Mouse (Mus musculus) heart, adult 9 months (tissue): ENCODE measurements around the gene Igsf11.
"Not testable (repeated sequence)": the region's sequence is repeated elsewhere in the genome, so short reads cannot be mapped to it uniquely, and the experiment has no call there.

Experiments used
- DNase-seq, 2 experiments: peaks; one replicate each; pipeline ENCODE4 v3.0.0; 2022; ENCODE audit warnings: low spot score in 2 of 2

Gene Igsf11

DNA sequence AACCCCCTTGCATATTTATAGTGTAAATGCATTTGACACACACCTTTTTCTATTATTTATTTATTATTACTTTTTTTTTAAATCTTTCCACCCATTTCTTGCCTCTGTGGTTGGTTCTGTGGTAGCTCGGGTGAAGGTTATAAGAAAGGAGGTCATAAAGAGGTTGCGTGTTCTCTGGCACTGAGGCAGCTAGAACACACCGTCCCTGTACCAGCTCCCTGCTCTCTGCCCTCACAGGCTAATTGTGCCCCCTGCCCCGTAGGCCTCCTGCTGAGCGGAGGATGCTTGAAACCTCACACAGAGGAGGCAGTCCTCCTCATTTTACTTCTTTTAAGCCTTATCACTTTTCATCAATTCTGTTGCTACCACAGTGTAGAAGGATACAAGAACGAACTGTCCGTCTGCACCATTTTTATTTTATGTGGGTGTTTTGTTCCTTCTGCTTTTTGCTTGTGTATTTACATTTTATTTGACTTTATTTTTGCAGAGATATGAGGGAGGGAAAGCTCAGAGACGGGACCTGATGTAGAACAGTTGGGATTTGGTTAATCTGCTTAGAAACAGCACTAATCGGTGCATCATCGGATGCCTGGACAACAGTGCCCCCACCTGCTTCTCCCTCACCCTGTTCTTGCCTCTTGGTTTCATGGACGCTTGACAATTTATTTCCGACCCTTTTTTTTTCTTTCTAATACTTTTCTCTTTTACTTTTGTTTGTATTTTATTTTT lies 90.2 kb downstream of the Igsf11 start:
- no peak for DNase-seq

DNA sequence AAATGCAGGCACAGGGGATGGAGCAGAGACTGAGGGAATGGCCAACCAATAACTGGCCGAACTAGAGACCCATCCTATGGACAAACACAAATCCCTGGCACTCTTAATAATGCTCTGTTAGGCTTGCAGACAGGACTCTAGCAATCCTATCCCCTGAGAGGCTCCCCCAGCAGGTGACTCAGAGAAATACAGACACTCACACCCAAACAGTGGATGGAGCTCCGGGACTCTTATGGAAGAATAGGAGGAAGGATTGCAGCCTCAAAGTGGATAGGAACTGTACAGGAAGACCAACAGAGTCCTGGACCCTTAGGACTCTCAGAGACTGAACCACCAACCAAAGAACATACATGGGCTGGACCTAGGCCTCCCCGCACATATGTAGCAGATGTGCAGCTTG lies 91.4 kb downstream of the Igsf11 start:
- DNase-seq, result not testable (repeated sequence)

DNA sequence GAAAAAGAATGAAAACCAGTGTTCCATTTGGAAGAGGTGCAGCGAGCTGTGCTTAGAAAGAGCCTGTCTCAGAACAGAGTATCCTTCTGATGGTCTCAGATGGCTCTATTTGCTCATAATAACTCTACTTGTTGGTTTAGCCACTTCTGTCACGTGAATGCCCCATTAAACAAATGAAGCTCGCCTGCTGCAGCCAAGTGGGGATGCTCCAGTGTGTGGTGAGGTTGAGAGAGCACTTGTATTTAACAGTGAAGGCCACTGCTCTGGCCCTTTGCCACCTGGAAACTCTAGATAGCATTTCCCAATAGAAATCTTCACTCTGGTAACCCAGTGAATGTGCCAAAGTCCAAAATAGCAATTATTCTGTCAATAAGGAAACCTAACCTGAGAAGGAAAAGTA lies 92.9 kb downstream of the Igsf11 start:
- no peak for DNase-seq

GRCm38 (mm10) chr16:38986410-38986809 lies 93.9 kb downstream of the Igsf11 start:
- no peak for DNase-seq

- no peak for DNase-seq
Observed at GRCm38 (mm10) chr16:38993711-38994110, 101.2 kb downstream of the Igsf11 start.

GRCm38 (mm10) chr16:38998496-38999258 lies 106.2 kb downstream of the Igsf11 start:
- DNase-seq, result no peak

DNA sequence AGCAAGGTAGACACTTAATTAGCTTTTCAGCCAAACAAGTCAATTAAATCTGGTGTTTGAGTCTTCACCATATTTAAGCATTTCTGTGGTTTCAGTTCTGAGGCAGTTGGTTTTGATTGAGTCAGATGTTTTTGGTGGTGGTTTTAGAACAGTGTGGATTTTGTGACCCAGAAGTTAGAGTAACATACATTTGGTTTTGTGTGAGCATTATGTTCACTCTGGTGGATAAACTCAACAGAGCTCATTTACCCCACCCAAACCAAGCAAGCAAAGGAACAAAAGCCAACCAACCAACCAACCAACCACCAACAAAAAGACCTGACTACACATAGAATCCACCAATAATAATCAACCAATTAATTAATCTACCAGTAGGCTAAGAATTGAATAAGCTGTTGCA lies 106.8 kb downstream of the Igsf11 start:
- no peak for DNase-seq

- DNase-seq, result no peak
Observed at GRCm38 (mm10) chr16:39006978-39007377, 114.5 kb downstream of the Igsf11 start.

DNA sequence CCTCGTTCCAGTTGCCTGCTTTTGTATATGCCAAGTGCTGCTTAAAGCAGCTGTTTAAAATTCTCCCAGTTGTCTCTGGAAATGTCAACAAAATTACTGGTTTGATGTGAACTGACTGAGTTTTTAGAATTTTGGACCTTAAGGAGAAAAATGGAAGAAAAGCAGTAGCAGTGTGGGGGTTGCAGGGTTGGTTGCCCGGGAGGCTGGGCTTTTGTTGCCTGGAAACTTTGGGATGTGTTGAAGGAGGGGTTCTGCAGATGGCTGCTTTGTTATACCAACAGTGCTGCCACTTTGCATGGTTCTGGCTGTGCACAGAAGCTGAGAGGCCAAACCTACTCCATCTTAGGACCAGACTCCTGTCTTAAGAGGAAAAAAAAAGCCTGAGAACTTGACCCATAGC lies 127.0 kb downstream of the Igsf11 start:
- no peak for DNase-seq

GRCm38 (mm10) chr16:39025989-39026736 lies 133.7 kb downstream of the Igsf11 start:
- DNase-seq, result no peak

GRCm38 (mm10) chr16:39031350-39031749 lies 138.9 kb downstream of the Igsf11 start:
- no peak for DNase-seq

GRCm38 (mm10) chr16:39037257-39037656 lies 144.8 kb downstream of the Igsf11 start:
- no peak for DNase-seq

GRCm38 (mm10) chr16:39044381-39044780 lies 151.9 kb downstream of the Igsf11 start:
- DNase-seq, result no peak

DNA sequence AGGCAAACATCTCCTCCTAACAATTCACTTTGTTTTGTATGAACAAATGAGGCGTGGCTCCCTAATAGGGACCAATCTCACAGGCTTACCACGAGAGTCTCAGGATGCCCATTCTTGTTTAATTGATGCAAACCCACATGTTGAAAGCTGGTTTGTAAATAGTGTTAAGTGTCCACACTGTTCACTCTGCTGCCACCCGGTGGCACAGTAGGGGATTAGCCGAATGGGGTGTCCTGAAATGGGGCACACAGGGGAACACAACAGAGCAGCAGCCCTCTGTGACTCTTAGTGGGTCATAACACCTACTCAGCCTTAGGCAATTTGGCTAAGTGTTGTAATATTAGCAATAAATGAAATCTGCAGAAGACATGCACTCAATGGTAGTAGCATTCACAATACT lies 156.4 kb downstream of the Igsf11 start:
- no peak for DNase-seq

- peak; percentile 6 to 20 for DNase-seq
Observed at GRCm38 (mm10) chr16:39052971-39053370, 160.5 kb downstream of the Igsf11 start.

- DNase-seq, result no peak
Observed at GRCm38 (mm10) chr16:39053779-39054178, 161.3 kb downstream of the Igsf11 start.

- no peak for DNase-seq
Observed at GRCm38 (mm10) chr16:39056061-39056460, 163.6 kb downstream of the Igsf11 start.

DNA sequence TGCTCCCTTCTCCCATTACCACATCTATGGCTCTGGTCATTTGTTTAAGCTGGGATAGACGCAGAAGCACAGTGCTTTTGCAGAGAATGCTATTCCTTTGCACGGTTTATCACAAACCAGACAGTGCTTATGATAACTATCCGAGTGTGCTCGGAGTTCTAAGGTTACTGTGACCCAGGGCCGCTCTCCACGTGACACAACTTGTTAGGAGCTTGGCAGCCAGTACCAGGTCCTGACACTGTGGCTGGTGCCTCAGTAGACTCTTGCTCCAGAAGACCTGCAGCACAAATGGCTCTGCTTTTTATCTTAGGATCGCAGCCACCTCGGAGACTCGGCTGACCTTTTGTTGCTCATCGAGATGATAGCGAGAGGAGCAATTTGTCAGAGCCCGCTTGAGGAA lies 164.5 kb downstream of the Igsf11 start:
- DNase-seq, result no peak

DNA sequence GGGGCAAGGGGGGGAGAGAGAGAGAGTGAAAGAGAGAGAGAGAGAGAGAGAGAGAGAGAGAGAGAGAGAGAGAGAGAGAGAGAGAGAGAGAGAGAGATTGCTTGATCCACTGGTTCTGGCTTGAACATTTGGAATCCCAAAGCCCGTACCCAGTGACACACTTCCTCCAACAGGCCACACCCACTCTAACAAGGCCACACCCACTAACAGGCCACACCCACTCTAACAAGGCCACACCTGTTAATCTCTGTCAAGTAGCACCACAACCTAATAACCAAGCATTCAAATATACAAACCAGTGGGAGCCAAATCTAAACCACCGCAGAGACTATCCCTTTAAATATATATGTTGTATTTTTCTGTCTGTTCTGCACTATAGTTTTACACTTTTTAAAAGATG lies 166.4 kb downstream of the Igsf11 start:
- no peak for DNase-seq

GRCm38 (mm10) chr16:39062596-39062995 lies 170.1 kb downstream of the Igsf11 start:
- DNase-seq, result no peak

GRCm38 (mm10) chr16:39065576-39065975 lies 173.1 kb downstream of the Igsf11 start:
- DNase-seq, result no peak

DNA sequence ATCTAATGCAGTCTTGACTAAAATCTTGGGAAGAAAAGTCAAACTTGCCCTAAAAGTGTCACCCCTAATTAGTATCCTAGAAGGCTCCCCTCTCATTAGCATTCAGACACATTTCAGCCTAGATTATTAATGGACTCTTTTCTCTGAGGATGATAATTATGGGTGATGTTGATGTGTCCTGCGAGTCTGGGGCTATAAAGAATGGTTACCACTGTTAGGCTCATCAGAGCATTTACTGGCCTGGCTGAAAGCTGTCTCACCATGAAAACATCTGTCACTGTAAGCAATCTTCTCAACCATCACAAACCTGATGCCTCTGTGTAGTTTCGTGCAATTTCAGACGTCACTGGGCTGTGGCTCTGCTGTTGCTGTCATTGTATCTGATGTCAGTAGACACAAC lies 179.0 kb downstream of the Igsf11 start:
- no peak for DNase-seq
